Mouse (Mus musculus) T-helper 1 cell (primary cell): ENCODE results near the gene Sox15.

Experiments used
- in situ Hi-C: fragments of 300-600 bp; cut with MboI, MseI; formaldehyde crosslinking; loops from one replicate; pipeline ENCODE4 v1.15.1; 2025; ENCODE audit warnings: high pct_unique_total_duplicates

The Sox15 gene

DNA sequence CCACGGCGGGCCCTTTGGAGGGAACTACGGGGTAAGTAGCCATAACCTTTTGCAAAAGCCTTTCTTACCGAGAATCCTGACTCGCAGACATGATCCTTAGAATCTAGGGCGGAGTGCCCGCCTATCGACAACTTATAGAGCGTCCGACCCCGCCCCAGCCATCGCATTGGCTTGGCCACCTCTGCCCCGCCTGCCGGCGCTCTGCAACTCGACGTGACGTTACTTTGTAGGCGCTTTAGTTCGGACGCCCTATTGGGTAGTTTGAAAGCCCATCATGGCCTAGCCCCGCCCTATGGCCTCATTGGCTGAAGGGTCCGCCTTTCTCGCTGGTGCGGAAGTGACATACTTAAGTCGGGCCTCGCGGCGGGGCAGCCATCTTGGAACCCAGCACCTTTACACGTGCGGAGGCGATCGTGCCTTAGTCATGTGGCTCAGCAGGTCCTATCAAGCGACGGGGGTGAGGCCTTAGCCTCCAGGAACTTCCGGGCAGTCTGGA, 17.1 kb downstream of the Sox15 start, which contains the start of gene Eif4a1:
Gene Eif4a1 (minus strand): TSS at position 213 of the 496 bp plus-strand sequence.
- in situ Hi-C loops: loop anchor here (5.0 kb wide), 1 partner anchor 90 kb away; the partner anchor contains the start of genes Trp53 and Wrap53

DNA sequence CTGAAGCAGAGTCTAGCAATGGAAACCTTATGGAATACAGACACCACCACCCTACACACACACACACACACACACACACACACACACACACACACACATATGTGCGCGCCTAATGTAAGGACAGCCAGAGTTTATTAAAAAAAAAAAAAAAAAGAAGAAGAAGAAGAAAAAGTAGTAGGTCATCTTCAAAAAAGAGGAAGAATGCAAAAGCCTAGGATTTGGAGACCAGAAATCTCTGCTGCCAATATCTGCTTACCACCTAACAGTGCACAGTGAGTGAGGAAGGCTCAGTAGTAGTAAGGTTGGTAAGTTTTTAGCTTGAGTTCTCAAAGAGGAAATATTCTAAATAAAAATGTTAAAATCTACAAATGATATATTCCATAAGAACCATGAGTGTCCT, 24.0 kb downstream of the Sox15 start:
- in situ Hi-C loops: no loop called here

DNA sequence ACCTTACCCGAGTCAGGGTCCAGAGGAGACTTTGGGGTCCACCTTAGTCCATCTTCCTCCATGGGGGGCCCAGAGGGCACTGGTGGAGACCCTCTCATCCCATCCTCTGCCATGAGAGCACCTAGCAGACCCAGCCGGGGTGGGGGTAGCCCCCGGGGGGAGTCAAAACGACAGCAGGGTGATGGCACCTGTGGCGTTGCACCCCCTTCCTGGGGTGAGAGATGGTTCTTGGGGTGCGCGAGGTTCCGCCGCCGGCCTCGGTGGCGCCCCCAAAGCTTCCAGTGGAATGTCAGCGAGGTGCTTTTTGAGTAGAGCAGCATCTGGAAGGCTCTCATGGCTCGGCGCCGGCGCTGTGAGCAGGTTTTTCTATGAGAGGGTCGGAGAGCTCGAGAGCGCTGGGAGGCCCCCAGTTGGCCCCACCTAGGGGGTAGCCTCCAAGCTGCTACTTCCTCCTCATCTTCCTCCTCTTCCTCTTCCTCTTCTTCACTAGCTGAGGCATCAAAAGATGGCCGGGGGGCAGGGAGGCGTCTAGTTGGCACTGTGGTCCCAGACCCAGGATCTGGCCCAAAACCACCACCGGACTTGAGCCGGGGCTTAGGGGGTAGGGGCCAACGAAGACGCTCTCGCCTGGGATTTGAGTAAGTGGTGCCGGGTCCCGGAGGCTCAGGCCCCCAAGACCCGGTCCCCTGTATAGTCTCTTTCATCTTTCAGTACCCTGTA, 25.2 kb downstream of the Sox15 start:
- in situ Hi-C loops: no loop called here

DNA sequence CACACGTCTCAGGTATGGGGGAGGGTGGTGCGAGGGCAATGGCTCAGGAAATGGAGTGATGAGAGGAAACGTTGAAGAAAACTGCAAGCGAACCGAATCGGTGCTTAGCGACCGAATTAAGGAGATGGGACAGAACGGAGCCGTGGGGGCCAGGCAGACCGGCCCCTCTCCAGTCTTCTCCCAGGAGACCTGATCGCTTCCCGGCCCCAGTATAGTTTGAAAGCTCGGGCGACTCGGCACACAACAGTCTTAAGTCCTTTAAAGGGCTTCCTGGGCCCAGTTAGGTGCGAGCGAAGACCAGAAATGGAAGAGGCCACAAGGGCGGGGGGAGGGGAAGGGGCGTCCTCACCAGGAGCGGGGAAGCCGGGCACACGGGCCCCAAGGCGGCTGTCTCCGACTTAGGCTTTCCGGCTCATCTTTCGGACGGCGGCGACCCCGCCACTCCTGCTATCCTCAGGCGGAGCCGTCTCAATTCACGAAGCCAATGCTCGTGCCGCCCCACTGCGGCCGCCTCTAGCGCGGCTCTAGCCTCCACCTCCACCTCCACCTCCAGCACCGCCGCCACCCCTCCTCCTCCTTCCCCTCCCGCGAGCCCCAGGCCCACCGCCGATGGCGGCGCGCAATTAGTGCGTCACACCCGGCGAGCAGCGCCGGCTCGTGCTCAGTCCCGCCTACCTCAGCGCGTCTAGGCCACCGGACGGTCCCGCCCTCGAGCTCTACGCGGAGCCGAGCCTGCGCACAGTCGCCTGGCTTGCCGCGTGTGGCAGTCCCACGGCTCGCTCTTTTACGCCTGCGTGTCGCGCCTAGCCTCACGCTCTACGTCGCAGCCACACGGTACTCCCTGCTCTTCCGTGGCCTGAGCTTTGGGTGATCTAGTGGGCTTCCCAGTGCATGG, 26.4 kb downstream of the Sox15 start, which contains the start of gene Senp3:
Gene Senp3 (minus strand): TSS at position 771 of the 895 bp plus-strand sequence.
- in situ Hi-C loops: no loop called here

GRCm38 (mm10) chr11:69682209-69682839, 27.2 kb downstream of the Sox15 start:
- in situ Hi-C loops: no loop called here

DNA sequence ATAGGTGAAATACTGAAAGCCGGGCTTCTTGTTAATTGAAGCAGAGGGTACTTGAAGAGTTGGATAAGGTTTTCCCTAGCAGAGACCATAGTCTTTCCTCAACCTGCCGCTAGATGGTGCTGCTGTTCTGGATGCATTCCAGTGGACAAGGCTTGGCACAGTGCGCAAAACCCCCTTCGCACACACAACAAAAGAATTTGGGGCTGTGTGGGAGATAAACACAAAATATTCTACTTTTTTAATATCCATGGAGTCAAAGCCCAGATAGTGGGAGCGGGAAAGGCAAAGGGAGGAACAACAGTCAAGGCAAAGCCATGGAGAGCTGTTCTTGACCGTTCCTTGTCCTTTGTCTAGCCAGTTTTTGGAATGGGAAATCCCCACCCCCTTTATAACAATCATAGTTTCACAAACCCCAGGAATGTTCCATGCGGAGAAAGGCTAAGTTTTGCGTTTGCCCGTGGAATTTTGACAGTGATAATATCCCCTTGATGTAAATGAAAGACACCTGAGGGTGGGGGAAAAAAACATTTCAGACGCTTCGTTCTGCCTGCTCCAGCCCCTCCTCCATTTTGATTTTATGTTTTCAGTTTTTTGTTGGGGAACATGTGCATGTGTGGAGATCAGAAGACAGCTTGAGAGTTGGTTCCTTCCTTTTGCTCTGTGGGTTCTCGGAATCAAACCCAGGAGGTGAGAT, 27.9 kb downstream of the Sox15 start:
- in situ Hi-C loops: no loop called here

DNA sequence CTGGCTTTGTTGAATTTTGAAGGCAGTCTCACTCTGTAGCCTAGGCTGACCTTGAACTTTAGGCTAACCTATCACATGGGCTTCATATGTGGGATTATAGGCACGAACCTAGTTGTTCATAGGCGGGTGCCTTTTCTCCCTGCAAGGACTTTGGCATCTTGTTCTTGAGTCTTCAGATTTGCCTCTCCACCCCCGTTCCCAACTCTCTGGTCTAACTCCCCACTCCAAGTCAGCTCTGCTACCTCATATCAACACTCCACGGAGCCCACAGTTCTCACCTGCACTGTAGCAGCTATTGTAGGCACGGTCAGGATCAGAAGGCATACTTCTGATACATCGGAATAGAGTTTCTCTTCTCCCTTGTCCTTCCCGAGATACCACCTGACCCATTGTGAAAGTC, 28.5 kb downstream of the Sox15 start:
- in situ Hi-C loops: no loop called here

DNA sequence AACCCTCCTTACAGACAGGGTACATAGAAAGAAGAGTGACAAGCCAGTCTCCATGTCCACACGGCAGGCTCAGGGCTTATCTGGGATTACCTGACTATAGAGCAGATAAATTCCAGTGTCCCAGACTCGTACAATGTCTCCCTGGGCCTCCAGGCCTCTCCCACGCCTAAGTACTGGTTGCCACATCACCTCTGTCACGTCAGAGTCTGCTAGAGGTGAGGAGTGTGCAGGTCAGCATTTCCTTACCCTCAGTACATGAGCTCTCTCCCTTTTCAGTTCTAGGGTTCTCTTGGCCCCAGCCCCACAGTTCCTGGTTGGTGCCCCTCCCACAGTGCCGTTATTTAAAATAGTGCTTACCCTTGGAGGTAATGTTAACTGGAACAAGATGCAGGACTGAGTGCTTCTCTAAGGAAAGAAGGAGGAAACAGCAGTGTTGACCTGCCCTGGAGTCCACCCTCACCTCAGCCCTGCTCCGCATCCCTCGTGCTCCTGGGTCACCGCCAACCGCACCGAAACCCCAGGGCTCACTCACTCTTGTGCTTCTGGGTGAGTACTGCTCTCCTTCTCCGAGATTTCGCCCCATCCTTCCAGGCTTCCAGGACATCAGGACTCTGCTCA, 29.1 kb downstream of the Sox15 start:
- in situ Hi-C loops: no loop called here

DNA sequence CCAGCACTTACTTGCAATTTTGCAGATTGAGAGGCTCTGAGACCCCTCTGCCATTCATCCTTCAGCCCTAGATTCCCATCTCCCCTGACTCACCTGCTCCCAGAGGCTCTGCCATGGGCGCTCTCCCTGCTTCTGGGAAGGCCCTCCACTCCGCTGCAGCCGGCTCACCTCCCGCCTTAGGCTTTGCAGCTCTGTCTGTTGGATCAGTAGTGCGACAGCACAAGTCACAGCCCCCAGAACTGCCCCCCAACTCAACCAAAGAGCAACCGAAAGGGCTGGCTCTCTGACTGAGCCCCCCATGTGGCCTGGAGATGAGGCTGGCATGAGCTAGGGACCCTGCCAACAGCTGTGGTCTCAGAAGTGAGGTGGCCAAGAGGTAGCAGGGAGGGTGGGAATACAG, 29.8 kb downstream of the Sox15 start:
- in situ Hi-C loops: loop anchor here (5.0 kb wide), 1 partner anchor 42 kb away; no protein-coding TSS in a partner anchor

- in situ Hi-C loops: loop anchor here (5.0 kb wide), 1 partner anchor 42 kb away; no protein-coding TSS in a partner anchor
Measured at GRCm38 (mm10) chr11:69685526-69686148, 30.5 kb downstream of the Sox15 start, which contains the start of gene Tnfsf13. Gene Tnfsf13 (minus strand): TSS chr11:69685784.

- in situ Hi-C loops: loop anchor here (5.0 kb wide), 1 partner anchor 41 kb away; no protein-coding TSS in a partner anchor
Measured at GRCm38 (mm10) chr11:69686377-69686776, 31.3 kb downstream of the Sox15 start.

GRCm38 (mm10) chr11:69687061-69687460, 31.9 kb downstream of the Sox15 start:
- in situ Hi-C loops: loop anchor here (5.0 kb wide), 1 partner anchor 40 kb away; no protein-coding TSS in a partner anchor

DNA sequence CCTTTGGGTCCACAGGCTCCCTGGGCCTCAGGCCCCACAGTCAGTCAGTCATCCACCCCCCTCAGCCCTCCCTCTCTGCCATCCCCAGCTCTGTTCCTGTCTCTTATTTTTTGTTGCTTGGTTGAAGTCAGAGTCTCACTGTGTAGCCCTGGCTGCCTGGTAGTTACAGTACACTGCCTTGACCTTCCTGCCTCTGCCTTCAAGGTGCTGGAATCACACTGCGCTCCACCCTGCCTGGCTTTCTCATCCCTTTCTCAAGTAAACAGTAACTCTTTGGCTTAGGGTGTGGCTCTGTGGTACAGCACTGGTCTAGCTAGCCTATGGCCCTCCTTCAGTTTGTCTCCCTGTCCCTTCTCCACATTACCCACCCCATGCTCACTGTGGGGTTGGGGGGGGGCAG, 34.8 kb downstream of the Sox15 start:
- in situ Hi-C loops: loop anchor here (5.0 kb wide), 1 partner anchor 37 kb away; no protein-coding TSS in a partner anchor

GRCm38 (mm10) chr11:69692196-69692811, 37.2 kb downstream of the Sox15 start:
- in situ Hi-C loops: no loop called here

DNA sequence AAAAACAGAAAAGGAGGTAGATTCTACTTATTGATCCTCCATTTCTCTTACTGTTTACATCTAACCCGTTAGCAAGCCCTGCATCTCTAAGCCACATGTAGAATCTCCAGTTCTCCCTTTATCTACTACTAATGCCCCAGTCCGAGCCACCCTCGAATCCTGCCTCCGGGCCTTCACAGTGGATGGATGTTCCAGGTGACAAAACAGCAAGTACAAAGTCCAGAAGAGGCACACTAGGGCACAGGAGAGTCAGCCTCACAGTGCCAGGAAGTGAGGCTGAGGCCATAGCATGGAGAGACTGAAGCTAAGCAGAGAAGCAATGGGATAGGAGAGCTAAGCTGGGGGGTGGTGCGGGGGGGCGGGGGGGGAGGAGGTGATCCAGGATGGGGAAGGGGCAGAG, 37.7 kb downstream of the Sox15 start:
- in situ Hi-C loops: no loop called here

DNA sequence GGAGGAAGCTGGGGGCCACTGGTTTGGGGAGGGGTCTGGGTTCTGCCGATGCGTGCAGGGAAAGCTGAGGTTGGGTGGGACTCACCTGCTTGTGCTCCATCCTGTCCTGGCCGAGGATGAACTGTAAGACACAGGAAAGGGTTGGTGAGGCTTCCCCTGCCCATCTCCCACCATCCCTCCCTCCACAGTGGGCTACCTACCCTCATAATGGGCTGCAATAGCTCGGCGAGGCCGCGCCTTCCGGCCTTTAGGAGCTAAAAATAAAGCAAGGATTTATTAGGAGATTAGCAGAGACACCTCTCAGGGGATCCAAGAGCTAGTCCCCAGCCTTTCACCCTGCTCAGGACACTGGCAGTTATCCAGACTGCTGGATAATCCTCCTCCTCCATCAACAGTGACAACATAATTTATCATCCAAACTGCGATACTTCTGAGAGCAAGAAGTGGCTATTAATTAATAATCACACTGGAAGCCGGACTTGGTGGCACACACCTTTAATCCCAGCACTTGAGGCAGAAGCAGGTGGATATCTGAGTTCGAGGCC, 38.4 kb downstream of the Sox15 start:
- in situ Hi-C loops: no loop called here

- in situ Hi-C loops: no loop called here
Measured at GRCm38 (mm10) chr11:69695046-69695360, 39.9 kb downstream of the Sox15 start.

- in situ Hi-C loops: no loop called here
Measured at GRCm38 (mm10) chr11:69695361-69696181, 40.5 kb downstream of the Sox15 start, which contains the start of the genes Tnfsf12 and Tnfsfm13. Gene Tnfsf12 (minus strand): TSS chr11:69695849. Gene Tnfsfm13 (minus strand): TSS chr11:69696098.
